ENCODE assay signal across 8 mouse cellular contexts in genomic region chr9:21367357-21368111, GRCm38 (mm10). TPM values are rescaled to one million over a fixed set of nuclear protein-coding genes. Genes with fewer than 3 reads are reported as not detected.
DNase-seq lines count a peak whose midpoint lies in the region; ATAC-seq lines count a peak whose summit lies in the region.

Gene Ilf3 (plus strand): TSS chr9:21367871.

- H3K4me3 ChIP-seq in heart, embryonic 10.5 days, result peak within 1 kb of the TSS; percentile 93
- H3K4me3 ChIP-seq in kidney, embryonic 15.5 days (replicated peaks), result peak within 1 kb of the TSS; percentile 67

- no peaks in the 10 kb centered on the region for H3K27me3 ChIP-seq in heart, embryonic 10.5 days (ENCODE audit: insufficient read depth, poor library complexity, severe bottlenecking)
- peaks cover 4% of the 10 kb centered on the region; the same call in 1 of the 2 replicates for H3K27me3 ChIP-seq in kidney, embryonic 15.5 days

- H3K4me2 ChIP-seq in kidney, embryonic 15.5 days, result peak within 1 kb of the TSS; percentile 70

- H3K36me3 ChIP-seq in heart, embryonic 10.5 days, result peaks cover 12% of the 10 kb centered on the region
- peaks cover 11% of the 10 kb centered on the region for H3K36me3 ChIP-seq in kidney, embryonic 15.5 days

- peak; percentile 89 for ATAC-seq in erythroblast, adult 5-6 weeks (replicated peaks; ENCODE audit: low FRiP score, poor library complexity, severe bottlenecking)
- ATAC-seq in kidney, embryonic 15.5 days (replicated peaks; ENCODE audit: low FRiP score), result peak; percentile 86
- ATAC-seq in monocyte, adult 5-6 weeks (replicated peaks; ENCODE audit: insufficient number of reproducible peaks, low FRiP score, low TSS enrichment, poor library complexity, severe bottlenecking), result peak; percentile 90

- peak; percentile 99 to 100 for DNase-seq in B cell, adult 2 months
- DNase-seq in brain, adult 2 months (ENCODE audit: low read depth, low spot score), result peak; percentile 100
- peak; percentile 100 for DNase-seq in heart, embryonic 10.5 days (ENCODE audit: low spot score)
- DNase-seq in liver, result peak; percentile 100
- peak; percentile 99 for DNase-seq in spleen, postnatal 4 days (ENCODE audit: low spot score in 2 of 2)

- under 1% methylated on average over 66 of the region's 66 CpGs for WGBS in heart, embryonic 10.5 days
- WGBS in kidney, embryonic 15.5 days, result under 1% methylated on average over 64 of the region's 66 CpGs

- H3K4me1 ChIP-seq in heart, embryonic 10.5 days, result peaks cover 8% of the 10 kb centered on the region; the same call in 1 of the 2 replicates
- H3K4me1 ChIP-seq in kidney, embryonic 15.5 days, result peaks cover 30% of the 10 kb centered on the region

- H3K9me3 ChIP-seq in heart, embryonic 10.5 days, result no peaks in the 10 kb centered on the region
- H3K9me3 ChIP-seq in kidney, embryonic 15.5 days (replicated peaks), result no peaks in the 10 kb centered on the region

- H3K9ac ChIP-seq in kidney, embryonic 15.5 days, result peak within 1 kb of the TSS; percentile 75

- peak within 1 kb of the TSS; percentile 95 for H3K27ac ChIP-seq in heart, embryonic 10.5 days
- H3K27ac ChIP-seq in kidney, embryonic 15.5 days, result peak within 1 kb of the TSS; percentile 93

RNA-seq across cellular contexts. Expression of gene Ilf3, which starts in this region (rescaled TPM):
- 12.5 and 15.2 TPM in 2 replicates for total RNA-seq in erythroblast, adult 5-6 weeks (2015; ENCODE audit: low replicate concordance)
- 14.2 and 16.5 TPM in 2 replicates for total RNA-seq in erythroblast, adult 5-6 weeks (2017; ENCODE audit: low replicate concordance)
- 166 and 197 TPM in 2 replicates for polyA plus RNA-seq in heart, embryonic 10.5 days (2016; fragmentation: Nextera tagmentation; extraction: Ambion mirVana)
- polyA plus RNA-seq in kidney, embryonic 15.5 days (2015; fragmentation: Nextera tagmentation; extraction: Ambion mirVana), result 208 and 221 TPM in 2 replicates
- total RNA-seq in monocyte, adult 5-6 weeks (2017), result 47.3 to 58.8 TPM (median 54.8 TPM) in 3 replicates

Comparison
In these comparisons a context has a peak if more than half of its experiments do, and no peak if none do; other contexts are left out.
1. Peak in every context shown above with its lines: DNase-seq, ATAC-seq, H3K4me3 ChIP-seq and H3K27ac ChIP-seq.